Mouse (Mus musculus) bone marrow macrophage, adult 2 months (primary cell): ENCODE measurements around the gene Nr4a2. TPM values are rescaled to one million over a fixed set of nuclear protein-coding genes. Genes with fewer than 3 reads are reported as not detected.
A peak's percentile ranks its signal among the peaks of the same experiment; 100 is the strongest.

Experiments used
- H3K27ac ChIP-seq: 2 replicates; pipeline ENCODE4 v1.5.1; 2012; ENCODE audit warnings: low read depth, low read length; ENCODE audit not compliant: insufficient read depth
- H3K4me1 ChIP-seq: 2 replicates; pipeline ENCODE4 v1.6.1; 2012; ENCODE audit warnings: low read length; ENCODE audit not compliant: control insufficient read depth, insufficient read depth
- H3K4me3 ChIP-seq: 2 replicates; pipeline ENCODE4 v1.5.1; 2012; ENCODE audit warnings: mild to moderate bottlenecking, low read length, moderate library complexity; ENCODE audit not compliant: insufficient read depth
- CTCF ChIP-seq: IDR thresholded peaks from 2 replicates; pipeline ENCODE4 v1.5.1; 2012; ENCODE audit warnings: low read depth, mild to moderate bottlenecking, low read length, moderate library complexity
- POLR2A ChIP-seq: IDR thresholded peaks from 2 replicates; pipeline ENCODE4 v1.6.1; 2012; ENCODE audit warnings: mild to moderate bottlenecking, low read depth, low read length, borderline replicate concordance
- polyA plus RNA-seq: library from polyadenylated mRNA; stranded (reverse); fragments of >200 nt; gene quantifications from 2 replicates; pipeline ENCODE4 v1.2.4, GENCODE M21; 2012; ENCODE audit not compliant: missing spikeins, insufficient read depth, insufficient read length

Nr4a2 gene
- polyA plus RNA-seq, 1 experiment: 0.75 TPM

DNA sequence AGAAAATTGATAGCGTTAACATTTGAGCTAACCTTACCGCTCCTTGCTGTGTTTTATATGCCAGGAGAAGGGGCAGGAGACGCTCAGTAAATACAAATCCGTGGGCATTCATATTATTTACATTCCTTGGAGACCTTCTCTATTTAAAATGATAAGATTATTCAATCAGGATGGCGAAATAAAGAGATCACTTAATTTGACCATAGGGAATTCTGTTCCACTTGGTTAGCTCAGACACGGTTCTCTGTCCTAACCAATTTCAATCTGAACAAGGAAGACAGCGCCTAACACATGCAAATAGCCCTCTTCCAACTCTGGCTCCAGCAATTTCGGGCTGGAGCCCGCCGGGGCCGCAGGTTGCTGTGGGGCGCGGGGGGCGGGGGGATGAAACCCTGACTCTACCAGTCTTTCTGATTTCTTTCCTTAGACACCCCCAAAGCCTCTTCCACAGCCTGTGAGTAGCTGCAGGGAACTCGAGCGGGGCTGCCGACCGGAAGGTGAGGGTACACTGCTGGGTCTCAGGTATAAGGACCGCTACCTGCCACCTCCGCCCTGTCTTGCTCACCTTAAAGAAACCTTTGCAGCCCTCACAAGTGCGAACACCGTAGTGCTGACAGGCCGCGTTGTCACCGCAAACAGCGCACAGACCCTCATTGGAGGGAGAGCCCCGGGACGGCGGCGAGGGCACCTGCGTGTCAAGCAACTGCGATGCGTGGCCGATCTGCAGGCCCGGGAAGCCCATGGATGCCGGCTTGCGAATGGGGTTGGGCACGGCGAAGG is 12.6 kb downstream of the Nr4a2 start:
- H3K4me1 ChIP-seq: 0 out of 2 replicates have a peak, but pooled peaks cover 2% of the 10 kb centered on the region

DNA sequence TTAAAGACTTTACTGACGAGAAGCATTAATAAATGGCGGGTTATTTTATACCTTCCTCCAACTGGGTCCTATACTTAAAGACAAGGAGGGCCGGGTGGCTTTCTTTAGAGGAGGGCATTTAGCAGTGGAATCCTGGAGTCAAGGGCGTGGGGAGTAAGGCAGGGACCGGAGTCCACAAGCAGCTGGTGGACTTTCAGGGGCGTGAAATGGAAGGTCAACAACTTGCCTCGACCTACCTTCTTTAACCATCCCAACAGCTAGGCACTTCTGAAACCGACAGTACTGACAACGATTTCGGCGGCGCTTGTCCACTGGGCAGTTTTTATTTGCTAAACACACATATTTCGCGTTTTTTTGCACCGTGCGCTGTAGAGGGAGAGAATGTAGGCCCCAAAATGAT is 13.4 kb downstream of the Nr4a2 start:
- TF ChIP-seq POLR2A (no peak), CTCF (no peak)
- Histone ChIP-seq H3K27ac (no peak overlapping the region), H3K4me1 (0 out of 2 replicates have a peak, but pooled peaks cover 2% of the 10 kb centered on the region), H3K4me3 (no peak overlapping the region)

More for the DNA sequence above, 12.6 kb downstream of the Nr4a2 start:
- Histone ChIP-seq H3K4me3 (no peak overlapping the region), H3K27ac (no peak overlapping the region)
- TF ChIP-seq CTCF: no peak
- TF ChIP-seq POLR2A: no peak

DNA sequence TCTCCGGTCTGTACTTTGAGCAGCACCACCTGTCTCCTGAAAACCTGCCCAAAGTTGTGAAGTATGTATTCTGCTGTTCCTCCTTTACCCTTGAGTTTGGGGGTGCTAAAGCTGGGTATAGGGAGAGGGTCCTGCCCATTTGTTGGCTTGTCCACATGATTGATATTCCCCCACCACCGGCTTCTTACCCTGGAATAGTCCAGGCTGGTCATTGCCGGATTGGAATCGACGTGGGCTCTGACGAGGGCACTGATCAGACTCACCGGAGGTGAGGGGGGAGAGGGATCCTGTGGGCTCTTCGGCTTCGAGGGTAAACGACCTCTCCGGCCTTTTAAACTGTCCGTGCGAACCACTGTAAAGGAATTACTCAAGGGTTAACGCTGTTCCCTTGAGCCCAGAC is 13.9 kb downstream of the Nr4a2 start:
- Histone ChIP-seq H3K4me1 (0 out of 2 replicates have a peak, but pooled peaks cover 2% of the 10 kb centered on the region), H3K27ac (no peak overlapping the region), H3K4me3 (no peak overlapping the region)
- no peak for TF ChIP-seq POLR2A
- TF ChIP-seq CTCF: no peak

DNA sequence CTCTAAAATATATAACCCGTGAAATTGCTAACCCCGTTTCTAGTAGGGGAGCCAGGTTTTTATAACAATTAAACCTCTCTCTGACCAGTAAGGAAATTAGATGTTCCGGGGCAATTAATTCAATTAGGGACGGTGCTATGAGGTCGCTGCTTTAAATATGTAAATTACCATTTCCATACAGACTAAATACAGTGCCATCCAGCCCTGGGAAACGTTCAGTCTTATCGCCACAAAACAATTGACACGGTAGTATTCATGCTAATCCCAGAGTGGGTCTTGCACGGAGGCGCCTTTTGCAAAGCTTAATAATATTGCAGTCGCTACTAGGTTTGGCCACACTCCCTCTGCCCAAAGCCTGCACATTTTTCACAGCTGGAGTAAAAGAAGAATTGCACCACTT is 14.5 kb downstream of the Nr4a2 start:
- TF ChIP-seq POLR2A: no peak
- TF ChIP-seq CTCF: no peak

DNA sequence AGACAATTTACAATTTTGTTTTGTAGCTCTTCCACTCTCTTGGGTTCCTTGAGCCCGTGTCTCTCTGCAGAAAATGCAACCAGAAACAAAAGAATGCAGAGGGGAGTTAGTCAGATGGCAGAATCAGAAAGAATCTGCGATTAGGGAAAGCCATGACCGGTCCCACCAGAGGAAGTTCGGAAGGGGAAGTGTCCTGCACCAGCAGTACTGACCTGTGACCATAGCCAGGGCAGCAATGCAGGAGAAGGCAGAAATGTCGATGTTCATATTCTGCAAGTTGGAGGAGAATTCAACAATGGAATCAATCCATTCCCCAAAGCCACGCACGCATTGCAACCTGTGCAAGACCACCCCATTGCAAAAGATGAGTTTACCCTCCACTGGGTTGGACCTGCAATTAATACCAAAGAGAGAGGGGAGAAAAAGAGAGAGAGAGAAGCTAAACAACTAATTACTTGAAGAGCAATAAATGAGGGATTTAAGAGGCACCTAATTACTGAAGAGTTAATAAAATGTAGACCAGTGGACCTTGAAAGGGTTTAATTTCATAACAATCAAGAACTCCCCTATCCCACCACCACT is 15.4 kb downstream of the Nr4a2 start:
- TF ChIP-seq CTCF (no peak), POLR2A (no peak)
- Histone ChIP-seq H3K4me1 (0 out of 2 replicates have a peak, but pooled peaks cover 4% of the 10 kb centered on the region), H3K27ac (no peak overlapping the region), H3K4me3 (no peak overlapping the region)

More for the DNA sequence above, 14.5 kb downstream of the Nr4a2 start:
- Histone ChIP-seq H3K4me1 (0 out of 2 replicates have a peak, but pooled peaks cover 2% of the 10 kb centered on the region), H3K4me3 (no peak overlapping the region), H3K27ac (no peak overlapping the region)

DNA sequence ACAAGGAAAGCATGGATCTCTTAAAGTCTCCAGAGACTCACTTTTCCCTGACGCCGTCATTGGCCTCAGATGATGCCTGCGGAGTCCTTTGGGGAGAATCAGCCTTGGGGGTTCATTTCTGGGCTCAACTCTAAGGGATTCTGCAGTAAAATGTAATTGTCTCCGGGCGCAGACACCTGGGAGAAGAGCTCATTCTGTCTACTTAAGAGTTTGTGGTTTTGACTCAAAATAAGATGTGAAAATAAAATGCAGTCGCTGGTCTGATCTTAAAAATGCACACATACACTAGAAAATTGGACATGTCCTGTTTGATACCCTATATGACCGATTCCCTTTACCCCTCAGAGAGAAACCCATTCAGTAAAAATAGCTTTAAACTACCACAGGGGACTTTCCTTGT is 18.4 kb downstream of the Nr4a2 start:
- no peak overlapping the region for H3K4me3 ChIP-seq
- H3K4me1 ChIP-seq: 0 out of 2 replicates have a peak, but pooled peaks cover 10% of the 10 kb centered on the region
- no peak for TF ChIP-seq POLR2A
- no peak for TF ChIP-seq CTCF
- no peak overlapping the region for H3K27ac ChIP-seq

DNA sequence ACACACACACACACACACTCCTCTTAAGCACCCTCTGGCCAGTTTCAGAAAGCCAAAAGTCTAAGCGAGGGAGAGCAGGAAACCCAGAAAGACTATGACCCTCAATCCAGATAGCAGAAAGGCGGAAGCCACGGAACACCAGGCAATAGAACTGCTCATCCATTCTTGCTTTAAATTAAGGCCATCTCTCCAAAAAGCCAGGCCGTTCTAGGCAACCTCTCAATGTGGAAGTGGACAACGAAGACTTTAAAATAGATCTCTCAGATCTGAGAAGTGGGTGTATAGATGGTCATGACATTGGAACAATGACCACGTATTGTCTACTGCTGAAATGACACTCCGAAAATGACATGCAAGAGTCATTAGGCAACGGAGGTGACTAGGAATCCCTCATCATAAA is 19.1 kb downstream of the Nr4a2 start:
- no peak overlapping the region for H3K27ac ChIP-seq
- H3K4me1 ChIP-seq: 0 out of 2 replicates have a peak, but pooled peaks cover 11% of the 10 kb centered on the region
- no peak for TF ChIP-seq POLR2A
- TF ChIP-seq CTCF: no peak
- no peak overlapping the region for H3K4me3 ChIP-seq

DNA sequence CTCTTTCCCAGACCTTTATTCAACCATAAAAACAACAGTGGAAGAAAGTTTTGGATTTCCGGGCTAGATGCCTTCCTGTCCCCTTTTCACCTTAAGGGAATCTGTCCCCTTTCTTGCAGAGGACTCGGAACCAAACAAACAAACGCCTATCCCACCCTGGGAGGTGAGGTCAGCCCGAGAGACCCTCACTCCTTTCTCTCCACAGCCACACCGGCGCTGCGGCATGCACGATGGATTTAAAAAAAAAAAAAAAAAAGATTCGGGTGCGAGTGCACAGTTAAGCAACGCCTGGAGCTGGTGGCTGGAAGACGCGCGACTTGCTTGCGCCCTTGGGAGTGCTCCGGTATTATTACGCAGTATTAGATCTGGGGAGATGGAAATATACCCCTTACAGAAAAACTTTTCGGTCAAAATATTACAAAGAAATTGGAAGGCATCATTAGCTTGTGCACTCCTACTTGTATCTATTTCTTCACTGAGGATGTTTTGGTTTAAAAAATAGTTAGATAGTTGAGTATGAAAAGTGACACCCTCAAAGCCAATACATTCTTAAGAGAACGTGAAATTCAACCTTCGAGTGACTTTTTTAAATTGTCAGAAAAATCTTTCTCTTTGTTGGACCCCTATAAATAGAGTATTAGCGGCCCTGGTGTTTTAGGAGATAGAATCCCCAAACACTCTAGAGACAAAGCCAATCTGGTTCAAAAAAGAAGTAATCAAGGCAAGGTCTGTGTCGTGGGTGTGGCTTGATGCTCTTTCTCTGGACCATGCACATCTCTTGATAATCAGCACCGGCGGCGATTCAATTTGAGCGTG is 19.8 kb downstream of the Nr4a2 start:
- no peak overlapping the region for H3K27ac ChIP-seq
- peak overlapping the region; percentile 26 for H3K4me3 ChIP-seq
- H3K4me1 ChIP-seq: 0 out of 2 replicates have a peak, but pooled peaks cover 11% of the 10 kb centered on the region
- TF ChIP-seq CTCF (no peak), POLR2A (no peak)
